Mouse (Mus musculus) retina, postnatal 7 days (tissue): Measurements from ENCODE around the gene Pole2.

ENCODE experiments used
- DNase-seq: peaks from one replicate; pipeline ENCODE4 v3.0.0-alpha.2; 2012; ENCODE audit warnings: low read depth, low spot score

Pole2 gene

GRCm38 (mm10) chr12:69210056-69210979 is 17.7 kb downstream of the Pole2 start:
- DNase-seq = no peak

- DNase-seq = no peak
Measured at GRCm38 (mm10) chr12:69208520-69208919, 19.5 kb downstream of the Pole2 start.

GRCm38 (mm10) chr12:69207926-69208325 is 20.1 kb downstream of the Pole2 start:
- no peak for DNase-seq

DNA sequence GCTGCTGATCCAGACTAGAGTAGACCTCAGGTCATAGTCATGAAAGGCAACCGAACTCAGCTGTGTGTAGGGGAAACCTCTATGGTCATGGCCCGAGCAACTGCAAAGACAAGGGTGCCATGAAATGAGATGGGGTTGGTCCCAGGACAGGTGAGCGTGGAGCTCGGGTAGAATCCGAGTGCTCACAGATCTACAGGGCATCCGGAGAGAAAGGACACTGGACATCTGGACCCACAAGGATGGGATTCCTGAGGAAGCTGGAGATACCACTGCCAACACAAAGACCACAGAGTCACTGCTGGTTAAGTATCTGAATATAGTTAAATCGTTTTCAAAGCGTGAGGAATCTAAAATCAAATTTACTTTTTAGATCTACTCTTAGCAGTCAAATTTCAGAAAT is 20.6 kb downstream of the Pole2 start:
- DNase-seq = no peak

DNA sequence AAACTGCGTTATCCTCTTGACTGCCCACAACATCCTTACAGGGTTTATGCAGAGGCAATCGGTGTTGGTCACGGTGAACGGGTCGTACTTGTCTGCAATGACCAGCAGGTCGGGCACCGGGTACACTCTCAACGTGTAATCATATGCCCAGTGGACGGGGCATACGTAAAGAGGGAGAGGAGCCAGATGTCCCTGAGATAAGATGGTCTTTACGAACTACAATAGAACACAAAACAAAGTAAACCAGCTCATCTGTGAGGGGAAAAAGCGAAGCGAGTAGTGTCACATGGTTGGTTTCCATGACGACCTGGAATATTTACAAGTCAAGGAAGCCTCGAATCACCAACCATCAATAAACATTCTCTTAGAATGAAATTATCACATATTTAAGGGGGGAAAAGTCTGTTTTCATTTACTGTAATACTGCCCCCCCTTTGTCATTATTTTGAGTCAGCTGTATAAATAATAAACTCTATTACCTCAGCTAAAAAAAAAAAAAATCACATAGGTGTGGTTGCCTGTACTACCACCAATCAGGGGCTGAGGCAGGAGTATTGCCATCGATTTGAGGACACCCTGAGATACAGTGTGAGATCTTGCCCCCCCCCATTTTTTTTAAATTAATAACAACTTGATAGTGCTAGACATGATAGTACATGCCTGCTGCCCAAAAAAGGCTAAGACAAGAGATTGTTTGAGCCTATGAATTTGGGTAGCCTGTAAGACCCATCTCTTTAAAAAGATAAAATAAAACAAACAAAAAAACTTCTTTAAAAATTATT is 23.8 kb downstream of the Pole2 start, which contains the start of gene Gm49384:
Gene Gm49384, minus strand, starts transcription at position 216 of the 782 bp plus-strand sequence.
- no peak for DNase-seq

DNA sequence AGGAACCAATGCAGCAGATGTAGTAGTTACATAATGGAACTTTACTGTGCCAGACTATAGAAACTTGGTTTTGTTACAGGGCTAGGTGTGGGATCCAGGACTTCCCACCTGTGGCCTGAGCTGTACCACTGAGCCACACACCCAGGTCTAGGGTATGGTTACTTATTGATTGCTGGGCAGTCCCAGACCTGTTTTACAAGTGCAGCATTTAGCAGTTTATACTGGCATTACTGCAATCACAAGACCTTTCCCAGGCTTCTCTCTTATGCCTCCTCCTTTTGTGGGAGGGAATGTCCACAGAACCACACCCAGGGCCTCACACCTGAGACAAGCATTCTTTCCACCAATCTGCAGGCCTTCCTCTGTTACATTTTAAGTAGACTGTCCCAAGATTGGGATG is 29.0 kb downstream of the Pole2 start:
- DNase-seq = no peak

DNA sequence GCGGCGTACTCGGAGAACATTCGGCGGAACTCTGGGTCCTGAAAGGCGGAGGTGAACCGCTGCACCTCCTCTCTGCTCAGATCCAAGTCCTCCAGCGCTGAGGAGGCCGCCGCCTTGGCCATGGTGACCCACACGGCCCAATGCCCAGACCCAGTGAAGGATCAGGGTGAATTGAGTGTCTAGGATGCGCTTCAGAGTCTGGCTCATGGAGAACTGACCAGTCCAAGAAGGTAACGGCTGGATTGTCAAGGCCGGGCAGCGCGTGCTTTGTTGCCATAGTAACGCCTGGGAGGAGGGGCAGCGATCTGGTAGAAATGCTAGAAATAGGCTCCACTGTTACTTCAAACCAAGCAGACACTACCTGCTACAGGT is 29.8 kb downstream of the Pole2 start, which contains the start of gene Dnaaf2:
Gene Dnaaf2, minus strand, starts transcription at position 266 of the 372 bp plus-strand sequence.
- DNase-seq = peak; percentile 57

- peak; percentile 16 for DNase-seq
Measured at GRCm38 (mm10) chr12:69197378-69198163, 30.4 kb downstream of the Pole2 start.

- DNase-seq = peak; percentile 77
Measured at GRCm38 (mm10) chr12:69196444-69197377, 31.3 kb downstream of the Pole2 start, which contains the start of gene Gm49383. Gm49383 (minus strand) TSS chr12:69197104.

DNA sequence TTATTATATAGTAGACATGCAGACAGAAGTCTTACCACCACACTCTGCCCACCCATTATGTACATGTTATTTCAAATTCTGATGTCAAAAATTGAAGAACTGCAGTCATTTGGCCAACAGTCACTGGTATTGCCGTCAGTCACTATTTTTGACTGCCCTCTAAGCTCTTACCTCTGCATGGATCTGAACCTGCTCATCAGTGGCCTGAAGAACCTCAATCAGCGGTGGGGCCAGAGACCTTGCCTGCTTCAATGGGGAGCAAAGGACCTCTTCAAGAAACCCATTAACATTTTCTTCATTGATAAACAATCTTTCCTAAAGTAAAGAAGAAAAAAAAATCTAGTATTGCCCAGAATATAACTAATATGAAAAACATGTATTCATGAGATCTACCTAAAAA is 35.4 kb downstream of the Pole2 start:
- no peak for DNase-seq

DNA sequence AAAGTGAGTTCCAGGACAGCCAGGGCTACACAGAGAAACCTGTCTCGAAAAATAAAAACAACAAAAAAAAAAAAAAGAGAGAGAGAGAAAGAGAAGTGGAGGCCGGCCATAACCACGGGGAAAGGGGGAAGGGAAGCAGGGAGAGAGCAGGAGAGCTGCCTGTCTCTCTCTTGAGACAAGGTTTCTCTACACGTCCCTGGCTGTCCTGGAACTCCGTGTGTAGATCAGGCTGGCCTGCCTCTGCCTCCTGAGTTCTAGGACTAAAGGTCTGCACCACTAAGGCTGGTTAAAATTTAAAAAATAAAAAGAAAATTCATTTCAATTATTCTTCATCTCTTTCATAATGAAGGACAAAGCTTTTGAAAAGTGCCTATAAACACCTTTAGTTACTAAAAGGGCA is 36.6 kb downstream of the Pole2 start:
- no peak for DNase-seq

- no peak for DNase-seq
Measured at GRCm38 (mm10) chr12:69190522-69190921, 37.5 kb downstream of the Pole2 start.

DNA sequence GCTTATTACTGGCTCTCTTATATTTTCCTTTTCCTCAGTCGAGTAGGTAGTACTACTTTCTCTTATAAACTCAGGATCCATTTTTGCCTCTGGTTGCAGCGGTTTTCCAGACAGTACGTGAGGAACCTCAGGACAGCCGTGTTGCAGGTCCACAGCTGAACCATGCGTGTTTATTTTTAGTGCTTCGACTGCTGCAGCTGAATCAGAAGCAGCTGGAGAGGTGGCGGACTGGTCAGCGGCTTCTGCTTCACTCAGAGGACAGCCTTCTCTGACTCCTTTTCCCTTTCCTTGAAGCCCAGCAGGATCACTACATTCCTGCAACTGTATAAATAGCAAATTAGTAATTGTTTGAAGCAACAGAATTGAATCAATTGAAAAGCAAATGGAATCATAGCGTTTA is 37.9 kb downstream of the Pole2 start:
- DNase-seq = no peak

- DNase-seq = no peak
Measured at GRCm38 (mm10) chr12:69186811-69187471, 41.1 kb downstream of the Pole2 start.

DNA sequence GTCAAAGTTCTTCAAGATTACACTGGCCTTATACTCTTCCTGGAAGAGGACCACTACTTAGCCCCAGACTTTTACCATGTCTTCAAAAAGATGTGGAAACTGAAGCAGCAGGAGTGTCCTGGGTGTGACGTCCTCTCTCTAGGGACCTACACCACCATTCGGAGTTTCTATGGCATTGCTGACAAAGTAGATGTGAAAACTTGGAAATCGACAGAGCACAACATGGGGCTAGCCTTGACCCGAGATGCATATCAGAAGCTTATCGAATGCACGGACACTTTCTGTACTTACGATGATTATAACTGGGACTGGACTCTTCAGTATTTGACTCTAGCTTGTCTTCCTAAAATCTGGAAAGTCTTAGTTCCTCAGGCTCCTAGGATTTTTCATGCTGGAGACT is 42.6 kb downstream of the Pole2 start:
- no peak for DNase-seq

DNA sequence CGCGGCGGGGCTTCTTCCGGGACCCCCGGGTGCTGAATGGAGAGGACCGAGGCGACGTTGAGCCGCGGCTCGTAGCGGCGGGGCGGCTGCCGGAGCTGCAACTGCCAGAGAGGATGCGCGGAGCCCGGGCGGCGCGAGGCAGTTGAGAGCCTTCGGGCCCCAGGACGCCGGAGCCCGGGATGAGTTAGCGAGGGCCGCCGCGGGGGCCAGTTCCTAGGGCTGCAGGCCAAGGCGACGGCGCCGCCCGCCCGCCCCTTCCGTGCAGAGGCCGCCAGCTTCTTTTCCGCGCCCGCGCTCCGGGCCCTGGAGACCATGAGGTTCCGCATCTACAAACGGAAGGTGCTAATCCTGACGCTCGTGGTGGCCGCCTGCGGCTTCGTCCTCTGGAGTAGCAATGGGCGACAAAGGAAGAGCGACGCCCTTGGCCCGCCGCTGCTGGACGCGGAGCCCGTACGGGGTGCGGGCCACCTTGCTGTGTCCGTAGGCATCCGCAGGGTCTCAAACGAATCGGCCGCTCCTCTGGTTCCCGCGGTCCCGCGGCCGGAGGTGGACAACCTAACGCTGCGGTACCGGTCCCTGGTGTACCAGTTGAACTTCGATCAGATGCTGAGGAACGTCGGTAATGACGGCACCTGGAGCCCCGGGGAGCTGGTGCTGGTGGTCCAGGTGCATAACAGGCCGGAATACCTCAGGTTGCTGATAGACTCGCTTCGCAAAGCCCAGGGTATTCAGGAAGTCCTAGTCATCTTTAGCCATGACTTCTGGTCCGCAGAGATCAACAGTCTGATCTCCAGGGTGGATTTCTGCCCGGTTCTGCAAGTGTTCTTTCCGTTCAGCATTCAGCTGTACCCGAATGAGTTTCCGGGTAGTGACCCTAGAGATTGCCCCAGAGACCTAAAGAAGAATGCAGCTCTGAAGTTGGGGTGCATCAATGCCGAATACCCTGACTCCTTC is 43.4 kb downstream of the Pole2 start:
- DNase-seq = peak; percentile 35

GRCm38 (mm10) chr12:69183583-69184308 is 44.2 kb downstream of the Pole2 start, which contains the start of the genes Rpl36al and Mgat2:
Rpl36al (minus strand) TSS chr12:69184083.
Mgat2 (plus strand) TSS chr12:69184157.
- DNase-seq = peak; percentile 97

- DNase-seq = no peak
Measured at GRCm38 (mm10) chr12:69181800-69182199, 46.2 kb downstream of the Pole2 start.
